Mouse (Mus musculus) forebrain, embryonic 15.5 days (tissue): ENCODE measurements around the gene Pamr1. TPM values are rescaled to one million over a fixed set of nuclear protein-coding genes. Genes with fewer than 3 reads are reported as not detected.
A peak's percentile ranks its signal among the peaks of the same experiment; 100 is the strongest.

Source experiments
- ATAC-seq: fragments of 200-750 bp; cut with Nextera tagmentation; replicated peaks from 2 replicates; pipeline ENCODE4 v1.8.0; 2017; ENCODE audit warnings: mild to moderate bottlenecking, moderate TSS enrichment, moderate library complexity
- H3K27ac ChIP-seq: fragments of 300-500 bp; sonication (generic); replicated peaks from 2 replicates; pipeline ENCODE4 v1.5.1; 2015; ENCODE audit warnings: mild to moderate bottlenecking, inconsistent platforms
- H3K27me3 ChIP-seq: fragments of 300-500 bp; sonication (generic); 2 replicates; pipeline ENCODE4 v1.6.1; 2015; ENCODE audit warnings: inconsistent platforms
- H3K36me3 ChIP-seq: fragments of 300-500 bp; sonication (generic); 2 replicates; pipeline ENCODE4 v1.6.1; 2015; ENCODE audit warnings: mild to moderate bottlenecking, inconsistent platforms
- H3K4me1 ChIP-seq: fragments of 300-500 bp; sonication (generic); 2 replicates; pipeline ENCODE4 v1.6.1; 2015; ENCODE audit warnings: inconsistent platforms
- H3K4me2 ChIP-seq: fragments of 300-500 bp; sonication (generic); replicated peaks from 2 replicates; pipeline ENCODE4 v1.6.1; 2015; ENCODE audit warnings: mild to moderate bottlenecking, inconsistent platforms
- H3K4me3 ChIP-seq: fragments of 300-500 bp; sonication (generic); 2 replicates; pipeline ENCODE4 v1.5.1; 2015; ENCODE audit warnings: mild to moderate bottlenecking, inconsistent platforms
- H3K9ac ChIP-seq: fragments of 300-500 bp; sonication (generic); replicated peaks from 2 replicates; pipeline ENCODE4 v1.6.1; 2015; ENCODE audit warnings: mild to moderate bottlenecking, inconsistent platforms
- H3K9me3 ChIP-seq: fragments of 300-500 bp; sonication (generic); 2 replicates; pipeline ENCODE4 v1.6.1; 2016; ENCODE audit warnings: inconsistent platforms
- WGBS: fragments of 180-500 bp; shearing (Covaris S2); methylation state at CpG from one replicate; pipeline ENCODE4 v1.1.7; 2015; ENCODE audit warnings: mixed read lengths; 5-methylcytosine and 5-hydroxymethylcytosine counted together
- polyA plus RNA-seq: library from polyadenylated mRNA; unstranded; fragments of >200 nt; fragmentation: Nextera tagmentation; extraction: Ambion mirVana; gene quantifications from 2 replicates; pipeline ENCODE4 v1.2.1, GENCODE M21; 2015

The Pamr1 gene
- polyA plus RNA-seq, 1 experiment from 2014 or later: 1.9 TPM

DNA sequence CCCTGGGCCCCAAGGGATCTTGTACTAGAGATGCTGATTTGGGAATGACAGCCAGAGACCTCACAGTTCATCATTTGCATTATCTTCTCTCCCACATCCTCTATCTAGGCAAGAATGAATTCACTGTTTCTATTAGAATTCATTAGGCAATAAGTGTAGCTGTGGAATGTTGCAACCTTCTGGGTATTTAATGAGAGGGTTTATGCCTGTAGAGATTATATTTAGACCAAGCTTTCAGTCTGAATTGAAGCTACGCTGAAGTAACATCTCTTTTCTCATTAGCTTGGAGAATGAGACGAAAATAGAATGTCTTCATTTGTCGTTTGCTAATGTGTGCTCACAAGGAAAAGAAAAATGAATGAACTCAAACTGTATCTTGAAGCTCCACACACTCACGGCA is 100.5 kb downstream of the Pamr1 start:
- no peak overlapping the region for H3K27ac ChIP-seq
- ATAC-seq: no peak
- 63% methylated on average over 4 of the region's 4 CpGs for WGBS

GRCm38 (mm10) chr2:102655966-102656725 is 106.3 kb downstream of the Pamr1 start:
- no peak overlapping the region for H3K4me3 ChIP-seq
- H3K4me2 ChIP-seq: no peak overlapping the region
- H3K36me3 ChIP-seq: no peaks in the 10 kb centered on the region
- WGBS: 21% methylated on average over 8 of the region's 8 CpGs
- H3K27me3 ChIP-seq: no peaks in the 10 kb centered on the region
- no peak overlapping the region for H3K27ac ChIP-seq
- H3K9me3 ChIP-seq: no peaks in the 10 kb centered on the region
- ATAC-seq: 0 out of 2 replicates have a peak, but pooled peaks have one; percentile 37
- no peak overlapping the region for H3K9ac ChIP-seq
- peaks cover 26% of the 10 kb centered on the region for H3K4me1 ChIP-seq

More for the DNA sequence above, 100.5 kb downstream of the Pamr1 start:
- Histone ChIP-seq H3K36me3 (no peaks in the 10 kb centered on the region), H3K4me1 (peaks cover 7% of the 10 kb centered on the region), H3K27me3 (no peaks in the 10 kb centered on the region), H3K4me2 (no peak overlapping the region), H3K9me3 (no peaks in the 10 kb centered on the region), H3K4me3 (no peak overlapping the region), H3K9ac (no peak overlapping the region)

DNA sequence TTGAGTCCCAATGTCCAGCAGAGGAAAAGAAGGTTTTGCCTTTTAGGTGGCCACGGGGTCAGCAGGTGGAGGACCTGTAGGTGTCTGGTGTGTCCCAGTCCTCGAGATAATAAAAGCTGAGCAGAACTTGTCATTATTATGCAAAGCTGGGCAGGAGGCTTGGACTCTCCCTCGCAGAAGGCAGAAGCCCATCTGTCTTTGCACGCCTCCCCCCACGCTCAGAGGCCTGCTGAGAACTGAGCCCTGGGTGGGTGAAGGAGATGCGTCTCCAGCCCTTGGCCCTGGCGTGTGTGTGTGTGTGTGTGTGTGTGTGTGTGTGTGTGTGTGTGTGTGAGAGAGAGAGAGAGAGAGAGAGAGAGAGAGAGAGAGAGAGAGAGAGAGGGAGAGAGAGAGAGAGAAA is 107.9 kb downstream of the Pamr1 start:
- Histone ChIP-seq H3K27me3 (no peaks in the 10 kb centered on the region), H3K4me2 (peak overlapping the region; percentile 96), H3K9ac (no peak overlapping the region), H3K4me3 (peak overlapping the region; percentile 63), H3K36me3 (no peaks in the 10 kb centered on the region), H3K4me1 (peaks cover 42% of the 10 kb centered on the region), H3K27ac (peak overlapping the region; percentile 79), H3K9me3 (no peaks in the 10 kb centered on the region)
- 0 out of 2 replicates have a peak, but pooled peaks have one; percentile 18 for ATAC-seq
- 9% methylated on average over 7 of the region's 7 CpGs for WGBS

DNA sequence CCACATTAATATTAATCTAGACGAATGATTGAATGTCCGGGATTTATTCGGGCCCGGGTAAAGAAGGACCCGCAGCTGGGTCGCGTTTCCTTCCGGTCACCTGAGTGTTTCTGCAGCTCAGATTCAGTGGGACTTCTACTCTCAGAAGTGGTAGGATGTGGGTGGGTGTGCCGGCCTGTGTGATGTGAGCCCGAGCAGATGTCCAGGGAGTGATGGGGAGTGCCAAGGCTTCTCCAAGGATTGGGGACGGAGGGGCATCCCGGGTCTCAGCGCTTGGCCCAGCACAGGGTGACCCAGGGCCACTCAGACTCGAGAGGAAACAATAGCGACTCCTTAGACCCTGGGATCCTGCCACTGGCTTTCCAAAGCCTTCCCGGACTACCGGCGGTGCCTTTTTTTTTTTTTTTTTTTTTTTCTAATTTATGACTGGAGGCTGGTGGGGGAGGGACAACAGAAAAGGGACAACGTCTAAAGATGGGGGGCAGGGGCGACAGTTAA is 108.4 kb downstream of the Pamr1 start, which contains the start of gene Slc1a2:
Gene Slc1a2, plus strand, starts transcription at position 497 of the 498 bp plus-strand sequence.
- peak within 1 kb of the TSS; percentile 96 for H3K4me2 ChIP-seq
- peak within 1 kb of the TSS; percentile 77 for H3K9ac ChIP-seq
- peak within 1 kb of the TSS; percentile 63 for H3K4me3 ChIP-seq
- peak within 1 kb of the TSS; percentile 79 for H3K27ac ChIP-seq
- under 1% methylated on average over 20 of the region's 20 CpGs for WGBS
- H3K9me3 ChIP-seq: no peaks in the 10 kb centered on the region
- no peaks in the 10 kb centered on the region for H3K36me3 ChIP-seq
- ATAC-seq: peak; percentile 49
- H3K27me3 ChIP-seq: no peaks in the 10 kb centered on the region
- H3K4me1 ChIP-seq: peaks cover 47% of the 10 kb centered on the region

DNA sequence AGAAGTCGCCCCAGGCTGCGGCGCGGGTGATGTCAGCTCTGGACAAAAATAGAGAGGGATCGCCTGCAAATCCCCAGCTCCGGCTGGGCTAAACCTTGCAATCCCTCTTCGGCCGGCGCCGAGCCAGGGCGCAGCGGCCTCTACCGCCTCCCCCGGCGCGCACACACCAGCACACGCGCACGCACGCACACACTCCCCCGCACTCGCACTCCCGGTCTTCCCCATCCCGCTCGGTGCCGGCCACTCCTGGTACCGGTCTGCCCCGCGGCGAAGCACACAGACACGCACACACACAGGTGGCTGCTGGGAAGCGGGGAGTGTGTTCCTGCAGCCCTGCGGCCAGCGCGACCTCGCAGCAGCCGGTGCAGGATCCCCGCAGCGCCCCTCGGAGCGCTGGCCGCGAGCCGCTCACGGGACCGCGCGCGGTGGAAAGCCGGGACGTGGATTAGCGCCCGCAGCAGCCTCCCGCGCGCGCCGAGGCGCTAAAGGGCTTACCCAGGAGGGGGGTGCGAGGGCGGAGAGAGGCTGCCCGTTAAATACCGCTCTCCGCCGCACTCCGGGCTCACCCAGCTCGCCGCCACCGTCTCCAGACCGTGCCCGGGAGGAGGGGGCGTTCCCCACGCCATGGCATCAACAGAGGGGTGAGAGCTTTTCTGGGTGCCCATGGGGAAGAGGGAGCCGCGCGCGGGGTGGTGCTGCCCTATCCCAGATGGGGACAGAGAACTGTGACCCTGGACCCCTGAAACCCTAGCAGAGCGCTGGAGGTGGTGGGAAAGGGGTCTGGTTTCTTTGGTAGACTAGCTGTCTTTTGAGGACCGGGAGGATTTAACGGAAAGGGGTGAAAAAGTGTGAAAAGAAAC is 109.1 kb downstream of the Pamr1 start:
- H3K4me1 ChIP-seq: peaks cover 54% of the 10 kb centered on the region
- WGBS: under 1% methylated on average over 79 of the region's 80 CpGs
- peak; percentile 82 for ATAC-seq

GRCm38 (mm10) chr2:102659521-102659830 is 109.7 kb downstream of the Pamr1 start:
- Histone ChIP-seq H3K9ac (peak overlapping the region; percentile 77), H3K4me1 (peaks cover 58% of the 10 kb centered on the region), H3K36me3 (no peaks in the 10 kb centered on the region), H3K9me3 (no peaks in the 10 kb centered on the region), H3K4me2 (peak overlapping the region; percentile 96), H3K27ac (peak overlapping the region; percentile 79; the same call in 1 of the 2 replicates), H3K27me3 (no peaks in the 10 kb centered on the region), H3K4me3 (peak overlapping the region; percentile 63)
- 1% methylated on average over 10 of the region's 10 CpGs for WGBS
- ATAC-seq: 0 out of 2 replicates have a peak, but pooled peaks have one; percentile 32

More for the DNA sequence above, 109.1 kb downstream of the Pamr1 start:
- Histone ChIP-seq H3K27me3 (no peaks in the 10 kb centered on the region), H3K36me3 (no peaks in the 10 kb centered on the region), H3K9ac (peak overlapping the region; percentile 77), H3K4me3 (peak overlapping the region; percentile 63), H3K9me3 (no peaks in the 10 kb centered on the region), H3K4me2 (peak overlapping the region; percentile 96), H3K27ac (peak overlapping the region; percentile 79)

DNA sequence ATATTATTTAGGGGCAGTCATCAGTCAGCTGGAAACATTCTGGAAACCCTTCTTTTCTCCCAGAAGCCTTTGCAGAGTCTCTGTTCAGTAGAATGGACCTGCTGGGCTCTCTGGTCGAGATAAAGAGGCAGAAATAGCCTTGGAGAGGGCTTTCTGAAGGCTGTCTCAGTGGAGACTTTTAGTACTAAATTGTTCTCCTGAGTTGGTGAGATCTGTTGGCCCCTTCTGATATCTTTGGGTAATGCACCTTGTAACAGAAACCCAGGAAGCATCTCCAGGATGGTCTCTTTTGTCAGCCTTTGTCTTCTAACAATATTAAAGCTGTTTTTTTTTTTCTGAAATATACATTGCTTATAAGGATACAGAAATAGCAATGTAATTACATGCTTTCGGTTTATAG is 111.2 kb downstream of the Pamr1 start:
- 41% methylated on average over 2 of the region's 2 CpGs for WGBS
- Histone ChIP-seq H3K4me2 (peak overlapping the region; percentile 21), H3K27me3 (no peaks in the 10 kb centered on the region), H3K9me3 (no peaks in the 10 kb centered on the region), H3K9ac (no peak overlapping the region), H3K36me3 (no peaks in the 10 kb centered on the region), H3K4me1 (peaks cover 56% of the 10 kb centered on the region), H3K27ac (peak overlapping the region; percentile 19; the same call in 1 of the 2 replicates), H3K4me3 (peak overlapping the region; percentile 18)
- ATAC-seq: no peak

DNA sequence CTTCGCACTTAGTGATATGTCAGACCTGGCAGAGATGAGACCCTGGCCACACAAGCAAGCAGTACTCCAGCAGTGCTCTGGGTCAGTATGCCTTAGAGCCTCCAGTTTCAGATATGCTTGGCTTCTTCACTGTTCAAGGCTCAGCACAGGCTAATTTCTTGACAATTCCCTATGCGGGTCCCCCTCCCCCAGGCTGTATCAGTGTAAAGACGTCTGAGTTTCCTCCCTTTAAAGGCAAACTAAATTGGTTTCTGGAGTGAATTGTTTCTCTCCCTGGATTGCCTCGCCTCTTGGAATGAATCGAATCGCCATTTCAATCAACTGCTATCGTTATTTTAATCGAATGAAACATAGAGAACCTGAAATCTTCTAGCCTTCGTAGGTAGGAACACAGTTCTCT is 113.1 kb downstream of the Pamr1 start:
- H3K9ac ChIP-seq: no peak overlapping the region
- H3K36me3 ChIP-seq: no peaks in the 10 kb centered on the region
- no peaks in the 10 kb centered on the region for H3K9me3 ChIP-seq
- 0 out of 2 replicates have a peak, but pooled peaks have one; percentile 15 for ATAC-seq
- no peak overlapping the region for H3K4me3 ChIP-seq
- no peaks in the 10 kb centered on the region for H3K27me3 ChIP-seq
- H3K27ac ChIP-seq: peak overlapping the region; percentile 57
- peak overlapping the region; percentile 29; the same call in 1 of the 2 replicates for H3K4me2 ChIP-seq
- 19% methylated on average over 9 of the region's 9 CpGs for WGBS
- H3K4me1 ChIP-seq: peaks cover 48% of the 10 kb centered on the region

DNA sequence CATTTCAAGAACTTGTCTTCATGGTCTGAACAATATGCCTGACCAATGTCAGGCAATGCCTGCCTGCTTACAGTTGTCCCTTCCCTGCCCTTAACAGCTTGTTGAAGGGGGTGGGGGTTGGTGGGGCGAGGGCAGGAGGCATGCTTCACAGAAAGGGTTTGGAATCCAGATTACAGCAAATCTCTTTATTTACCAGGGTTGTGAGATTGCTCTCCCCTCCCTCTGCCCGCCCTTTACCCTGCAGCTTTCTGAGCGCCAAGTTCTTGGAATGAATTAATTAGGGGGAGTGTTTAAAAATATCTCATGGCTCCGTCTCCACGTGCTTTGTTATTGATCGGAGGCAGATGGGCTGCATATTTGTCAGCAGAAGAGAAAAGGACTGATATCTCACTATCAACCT is 113.5 kb downstream of the Pamr1 start:
- peak overlapping the region; percentile 57 for H3K27ac ChIP-seq
- peak overlapping the region; percentile 3; the same call in 1 of the 2 replicates for H3K4me3 ChIP-seq
- H3K4me2 ChIP-seq: peak overlapping the region; percentile 29
- ATAC-seq: peak; percentile 10
- H3K9ac ChIP-seq: no peak overlapping the region
- no peaks in the 10 kb centered on the region for H3K36me3 ChIP-seq
- no peaks in the 10 kb centered on the region for H3K9me3 ChIP-seq
- no peaks in the 10 kb centered on the region for H3K27me3 ChIP-seq
- 3% methylated on average over 6 of the region's 6 CpGs for WGBS
- H3K4me1 ChIP-seq: peaks cover 44% of the 10 kb centered on the region

DNA sequence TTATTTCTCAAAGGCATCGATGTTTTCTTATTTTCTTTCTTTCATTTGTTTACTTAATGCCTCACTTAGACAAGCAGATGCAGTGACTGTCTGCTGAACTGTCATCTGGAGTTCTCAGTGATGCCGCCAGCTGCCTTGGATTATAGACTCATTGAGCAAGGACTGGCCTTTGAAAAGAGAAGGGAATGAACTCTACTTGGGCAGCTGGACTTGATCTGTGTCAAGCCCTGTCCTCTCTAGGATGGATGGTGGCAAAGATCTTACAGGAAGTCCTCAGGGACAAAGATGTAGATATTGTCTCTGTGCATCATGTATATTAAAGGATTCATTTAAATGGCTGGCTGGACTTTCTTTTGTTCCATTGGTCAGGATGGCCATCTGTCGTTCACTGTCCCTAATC is 114.1 kb downstream of the Pamr1 start:
- Histone ChIP-seq H3K4me2 (0 out of 2 replicates have a peak overlapping the region, but pooled peaks have one; percentile 29), H3K9me3 (no peaks in the 10 kb centered on the region), H3K4me1 (peaks cover 44% of the 10 kb centered on the region), H3K27me3 (no peaks in the 10 kb centered on the region), H3K4me3 (no peak overlapping the region), H3K9ac (no peak overlapping the region), H3K36me3 (no peaks in the 10 kb centered on the region), H3K27ac (peak overlapping the region; percentile 57; the same call in 1 of the 2 replicates)
- no peak for ATAC-seq
- 49% methylated on average over 3 of the region's 3 CpGs for WGBS

DNA sequence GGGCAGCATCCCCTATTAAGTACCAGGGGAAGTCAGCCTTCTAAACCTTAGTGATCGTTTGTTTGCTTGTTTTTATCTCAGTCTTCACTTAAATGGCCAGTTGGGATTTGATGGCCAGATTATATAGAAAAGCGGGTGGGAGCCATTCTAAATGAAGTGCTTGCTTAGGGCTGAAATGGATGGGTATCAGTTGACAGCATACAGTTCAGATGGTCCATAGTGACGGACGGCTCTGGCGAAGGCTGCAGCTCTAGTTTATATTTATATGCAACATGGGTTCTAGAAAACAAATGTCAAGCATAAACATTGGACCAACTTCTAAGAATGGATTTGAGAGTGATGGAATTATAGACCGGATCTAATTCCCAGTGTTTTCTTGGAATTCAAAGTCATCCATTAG is 118.2 kb downstream of the Pamr1 start:
- Histone ChIP-seq H3K36me3 (no peaks in the 10 kb centered on the region), H3K9ac (no peak overlapping the region), H3K4me1 (peaks cover 13% of the 10 kb centered on the region), H3K27ac (no peak overlapping the region), H3K4me2 (no peak overlapping the region), H3K9me3 (no peaks in the 10 kb centered on the region), H3K4me3 (no peak overlapping the region), H3K27me3 (no peaks in the 10 kb centered on the region)
- ATAC-seq: no peak
- 88% methylated on average over 6 of the region's 6 CpGs for WGBS

GRCm38 (mm10) chr2:102669580-102669979 is 119.8 kb downstream of the Pamr1 start:
- no peak for ATAC-seq
- 28% methylated on average over 6 of the region's 6 CpGs for WGBS
- H3K27ac ChIP-seq: no peak overlapping the region
- H3K9ac ChIP-seq: no peak overlapping the region
- no peak overlapping the region for H3K4me2 ChIP-seq
- H3K4me3 ChIP-seq: no peak overlapping the region
- peaks cover 5% of the 10 kb centered on the region; the same call in 1 of the 2 replicates for H3K4me1 ChIP-seq
- H3K36me3 ChIP-seq: no peaks in the 10 kb centered on the region
- no peaks in the 10 kb centered on the region for H3K9me3 ChIP-seq
- no peaks in the 10 kb centered on the region for H3K27me3 ChIP-seq
